Mouse (Mus musculus): Measurements from ENCODE around the gene Gm49776. TPM values are rescaled to one million over a fixed set of nuclear protein-coding genes. Genes with fewer than 3 reads are reported as not detected.

The Gm49776 gene
- polyA plus RNA-seq, 2 experiments = 0.53 to 3.4 TPM

- 90% methylated on average over 6 of the region's 6 CpGs for WGBS
- DNase-seq (ENCODE audit: low spot score) = no peak
- no peak overlapping the region for H3K27ac ChIP-seq (replicated peaks; ENCODE audit: low read depth, low read length)
- H3K36me3 ChIP-seq (ENCODE audit: control insufficient read depth, insufficient read depth, low read length) = peaks cover 35% of the 10 kb centered on the region
- no peak for ATAC-seq (ENCODE audit: low FRiP score, low read depth)
- no peak overlapping the region for H3K9ac ChIP-seq (ENCODE audit: low read depth, low read length, severe bottlenecking)
- no peak overlapping the region for H3K4me2 ChIP-seq (replicated peaks; ENCODE audit: low read depth, low read length, severe bottlenecking)
- H3K27me3 ChIP-seq (ENCODE audit: control insufficient read depth, insufficient read depth, low read length) = no peaks in the 10 kb centered on the region
- TF ChIP-seq POLR2A (IDR thresholded peaks at IDR 0.05; ENCODE audit: borderline replicate concordance, extremely low read depth, insufficient read depth, insufficient read length) = no peak
- H3K4me3 ChIP-seq (replicated peaks; ENCODE audit: low read length) = no peak overlapping the region
- no peaks in the 10 kb centered on the region for H3K9me3 ChIP-seq (ENCODE audit: control insufficient read depth, low read length)
- H3K4me1 ChIP-seq (ENCODE audit: control insufficient read depth, insufficient read depth, low read length) = peaks cover 20% of the 10 kb centered on the region
These were observed 27.5 kb downstream of the Gm49776 start for GRCm38 (mm10) chr16:18230617-18231016.

GRCm38 (mm10) chr16:18229622-18230021 lies 28.5 kb downstream of the Gm49776 start:
- no peak overlapping the region for H3K4me3 ChIP-seq (replicated peaks; ENCODE audit: low read length)
- TF ChIP-seq POLR2A (IDR thresholded peaks at IDR 0.05; ENCODE audit: borderline replicate concordance, extremely low read depth, insufficient read depth, insufficient read length) = no peak
- WGBS = 64% methylated on average over 11 of the region's 11 CpGs
- no peak overlapping the region for H3K4me2 ChIP-seq (replicated peaks; ENCODE audit: low read depth, low read length, severe bottlenecking)
- no peak overlapping the region for H3K9ac ChIP-seq (ENCODE audit: low read depth, low read length, severe bottlenecking)
- no peak for DNase-seq (ENCODE audit: low spot score)
- H3K27ac ChIP-seq (replicated peaks; ENCODE audit: low read depth, low read length) = no peak overlapping the region
- H3K36me3 ChIP-seq (ENCODE audit: control insufficient read depth, insufficient read depth, low read length) = peaks cover 44% of the 10 kb centered on the region
- ATAC-seq (ENCODE audit: low FRiP score, low read depth) = no peak
- no peaks in the 10 kb centered on the region for H3K27me3 ChIP-seq (ENCODE audit: control insufficient read depth, insufficient read depth, low read length)
- peaks cover 20% of the 10 kb centered on the region for H3K4me1 ChIP-seq (ENCODE audit: control insufficient read depth, insufficient read depth, low read length)
- H3K9me3 ChIP-seq (ENCODE audit: control insufficient read depth, low read length) = no peaks in the 10 kb centered on the region

GRCm38 (mm10) chr16:18228856-18229255 lies 29.3 kb downstream of the Gm49776 start:
- no peaks in the 10 kb centered on the region for H3K9me3 ChIP-seq (ENCODE audit: control insufficient read depth, low read length)
- H3K4me3 ChIP-seq (replicated peaks; ENCODE audit: low read length) = no peak overlapping the region
- no peak for ATAC-seq (ENCODE audit: low FRiP score, low read depth)
- no peak overlapping the region for H3K4me2 ChIP-seq (replicated peaks; ENCODE audit: low read depth, low read length, severe bottlenecking)
- WGBS = 89% methylated on average over 4 of the region's 4 CpGs
- no peak overlapping the region for H3K9ac ChIP-seq (ENCODE audit: low read depth, low read length, severe bottlenecking)
- peaks cover 15% of the 10 kb centered on the region for H3K4me1 ChIP-seq (ENCODE audit: control insufficient read depth, insufficient read depth, low read length)
- no peak for TF ChIP-seq POLR2A (IDR thresholded peaks at IDR 0.05; ENCODE audit: borderline replicate concordance, extremely low read depth, insufficient read depth, insufficient read length)
- peaks cover 52% of the 10 kb centered on the region for H3K36me3 ChIP-seq (ENCODE audit: control insufficient read depth, insufficient read depth, low read length)
- no peaks in the 10 kb centered on the region for H3K27me3 ChIP-seq (ENCODE audit: control insufficient read depth, insufficient read depth, low read length)
- no peak overlapping the region for H3K27ac ChIP-seq (replicated peaks; ENCODE audit: low read depth, low read length)
- DNase-seq (ENCODE audit: low spot score) = no peak

- TF ChIP-seq POLR2A (IDR thresholded peaks at IDR 0.05; ENCODE audit: borderline replicate concordance, extremely low read depth, insufficient read depth, insufficient read length) = no peak
- WGBS = 87% methylated on average over 20 of the region's 20 CpGs
- Histone ChIP-seq H3K4me2 (replicated peaks; ENCODE audit: low read depth, low read length, severe bottlenecking) (no peak overlapping the region), H3K4me3 (replicated peaks; ENCODE audit: low read length) (no peak overlapping the region), H3K36me3 (ENCODE audit: control insufficient read depth, insufficient read depth, low read length) (peaks cover 61% of the 10 kb centered on the region), H3K9ac (ENCODE audit: low read depth, low read length, severe bottlenecking) (no peak overlapping the region), H3K4me1 (ENCODE audit: control insufficient read depth, insufficient read depth, low read length) (peaks cover 10% of the 10 kb centered on the region; the same call in 1 of the 2 replicates), H3K27ac (replicated peaks; ENCODE audit: low read depth, low read length) (no peak overlapping the region), H3K27me3 (ENCODE audit: control insufficient read depth, insufficient read depth, low read length) (no peaks in the 10 kb centered on the region), H3K9me3 (ENCODE audit: control insufficient read depth, low read length) (no peaks in the 10 kb centered on the region)
- no peak for DNase-seq (ENCODE audit: low spot score)
- no peak for ATAC-seq (ENCODE audit: low FRiP score, low read depth)
These were observed 30.2 kb downstream of the Gm49776 start for GRCm38 (mm10) chr16:18227897-18228422.

GRCm38 (mm10) chr16:18227187-18227586 lies 30.9 kb downstream of the Gm49776 start:
- no peaks in the 10 kb centered on the region for H3K9me3 ChIP-seq (ENCODE audit: control insufficient read depth, low read length)
- ATAC-seq (ENCODE audit: low FRiP score, low read depth) = no peak
- no peak overlapping the region for H3K4me3 ChIP-seq (replicated peaks; ENCODE audit: low read length)
- no peak overlapping the region for H3K27ac ChIP-seq (replicated peaks; ENCODE audit: low read depth, low read length)
- no peak for DNase-seq (ENCODE audit: low spot score)
- peaks cover 10% of the 10 kb centered on the region; the same call in 1 of the 2 replicates for H3K4me1 ChIP-seq (ENCODE audit: control insufficient read depth, insufficient read depth, low read length)
- no peaks in the 10 kb centered on the region for H3K27me3 ChIP-seq (ENCODE audit: control insufficient read depth, insufficient read depth, low read length)
- TF ChIP-seq POLR2A (IDR thresholded peaks at IDR 0.05; ENCODE audit: borderline replicate concordance, extremely low read depth, insufficient read depth, insufficient read length) = no peak
- H3K36me3 ChIP-seq (ENCODE audit: control insufficient read depth, insufficient read depth, low read length) = peaks cover 69% of the 10 kb centered on the region
- H3K4me2 ChIP-seq (replicated peaks; ENCODE audit: low read depth, low read length, severe bottlenecking) = no peak overlapping the region
- H3K9ac ChIP-seq (ENCODE audit: low read depth, low read length, severe bottlenecking) = no peak overlapping the region
- WGBS = 88% methylated on average over 13 of the region's 13 CpGs
